Mouse (Mus musculus) spleen, postnatal 14 days (tissue): ENCODE measurements around the gene Mettl7a1.
"Not testable (repeated sequence)": the region's sequence is repeated elsewhere in the genome, so short reads cannot be mapped to it uniquely, and the experiment has no call there.

Experiments
- DNase-seq, 2 experiments: peaks; one replicate each; pipeline ENCODE4 v3.0.0; 2021 to 2022; ENCODE audit warnings: low spot score in 2 of 2

Gene Mettl7a1

GRCm38 (mm10) chr15:100304019-100304991, at the start of gene Mettl7a1:
Mettl7a1 (plus strand) TSS chr15:100304140.
- peak; percentile 46 to 65 for DNase-seq

- DNase-seq = no peak
Observed at GRCm38 (mm10) chr15:100256386-100256785, 47.6 kb upstream of the Mettl7a1 start.

GRCm38 (mm10) chr15:100257305-100257704, 46.6 kb upstream of the Mettl7a1 start:
- no peak for DNase-seq

DNA sequence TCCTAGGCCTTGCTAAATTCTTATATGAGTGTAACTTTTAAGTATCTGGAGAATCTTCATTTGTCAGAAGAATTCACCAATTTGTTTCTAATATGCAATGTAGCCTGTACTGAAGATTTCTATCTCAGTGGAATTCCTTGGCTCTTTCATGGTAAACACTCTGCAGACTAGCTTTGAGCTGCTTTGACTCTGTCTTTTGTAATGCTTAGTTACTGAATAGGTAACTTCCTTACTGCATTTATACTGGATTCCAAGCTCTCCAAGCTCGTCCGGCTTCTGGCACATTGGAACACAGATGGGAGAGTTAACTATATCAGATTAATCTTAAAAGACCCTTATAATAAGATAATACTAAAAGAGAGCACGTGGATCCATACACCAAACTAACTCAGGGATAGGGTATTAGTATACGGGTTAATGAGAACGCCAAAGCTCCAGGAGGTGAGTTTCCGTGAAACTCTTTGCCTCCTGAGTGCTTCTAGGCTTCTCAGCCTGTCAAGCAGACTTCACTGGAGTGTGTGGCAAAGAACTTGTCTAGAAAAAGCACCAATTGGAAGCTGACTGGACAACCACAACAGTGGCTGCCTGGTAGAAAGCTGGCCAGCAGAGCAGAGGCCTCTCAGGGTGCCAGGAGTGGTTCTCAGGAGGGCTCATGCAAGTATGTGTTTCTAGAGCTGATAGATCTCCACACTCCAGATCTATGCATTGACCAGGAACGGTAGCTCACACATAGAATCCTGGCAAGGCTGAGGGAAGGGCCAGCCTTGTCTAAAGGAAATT, 45.1 kb upstream of the Mettl7a1 start:
- no peak for DNase-seq

DNA sequence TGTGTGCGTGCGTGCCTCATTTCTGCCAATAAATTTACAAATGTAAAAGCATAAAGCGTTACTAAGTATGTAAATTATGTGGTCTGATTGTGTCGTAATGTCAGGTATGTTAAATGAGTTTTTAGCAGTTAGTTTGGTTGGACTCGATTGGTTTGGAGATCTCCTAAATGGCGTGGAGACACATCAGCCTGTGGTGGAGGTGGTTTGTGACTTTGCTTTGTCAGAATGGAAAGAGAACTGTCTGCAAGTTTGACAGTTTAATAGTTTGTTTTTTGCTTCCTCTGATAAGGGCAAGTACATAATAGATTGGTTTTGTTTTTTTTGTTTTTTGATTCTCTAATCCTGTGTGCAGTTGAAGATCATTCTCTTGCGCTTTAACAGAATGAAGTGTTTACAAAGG, 43.6 kb upstream of the Mettl7a1 start:
- not testable (repeated sequence) for DNase-seq

DNA sequence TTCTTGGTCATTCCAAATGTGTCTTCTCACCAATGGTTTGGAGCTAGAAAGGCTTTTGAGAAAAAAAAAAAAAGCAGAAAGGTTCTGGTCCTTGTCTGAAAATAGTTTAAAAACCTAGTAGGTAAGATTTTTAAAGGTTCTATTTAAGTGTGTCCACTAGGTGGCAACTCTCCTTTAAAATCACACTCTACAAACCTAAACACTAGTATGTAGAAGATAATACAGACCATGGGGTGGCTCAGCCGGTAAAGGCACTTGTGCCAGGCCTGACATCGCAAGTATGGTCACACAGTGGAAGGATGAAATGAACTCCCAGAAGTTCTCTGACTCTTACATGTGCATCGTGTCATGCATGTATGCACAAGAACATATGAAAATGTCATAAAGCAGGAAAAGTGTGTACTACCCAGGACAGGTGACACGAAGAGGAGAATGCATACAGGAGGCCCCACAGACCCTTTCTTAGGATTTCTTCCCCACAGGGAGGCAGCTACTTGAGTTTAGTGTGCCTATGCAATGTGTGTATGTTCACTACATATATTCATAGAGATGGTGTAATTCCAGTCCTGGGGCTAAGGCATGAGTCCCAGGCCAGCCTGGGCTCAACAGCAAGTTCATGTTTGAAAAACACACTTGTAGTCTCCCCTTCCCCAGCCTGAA, 40.6 kb upstream of the Mettl7a1 start:
- no peak for DNase-seq

DNA sequence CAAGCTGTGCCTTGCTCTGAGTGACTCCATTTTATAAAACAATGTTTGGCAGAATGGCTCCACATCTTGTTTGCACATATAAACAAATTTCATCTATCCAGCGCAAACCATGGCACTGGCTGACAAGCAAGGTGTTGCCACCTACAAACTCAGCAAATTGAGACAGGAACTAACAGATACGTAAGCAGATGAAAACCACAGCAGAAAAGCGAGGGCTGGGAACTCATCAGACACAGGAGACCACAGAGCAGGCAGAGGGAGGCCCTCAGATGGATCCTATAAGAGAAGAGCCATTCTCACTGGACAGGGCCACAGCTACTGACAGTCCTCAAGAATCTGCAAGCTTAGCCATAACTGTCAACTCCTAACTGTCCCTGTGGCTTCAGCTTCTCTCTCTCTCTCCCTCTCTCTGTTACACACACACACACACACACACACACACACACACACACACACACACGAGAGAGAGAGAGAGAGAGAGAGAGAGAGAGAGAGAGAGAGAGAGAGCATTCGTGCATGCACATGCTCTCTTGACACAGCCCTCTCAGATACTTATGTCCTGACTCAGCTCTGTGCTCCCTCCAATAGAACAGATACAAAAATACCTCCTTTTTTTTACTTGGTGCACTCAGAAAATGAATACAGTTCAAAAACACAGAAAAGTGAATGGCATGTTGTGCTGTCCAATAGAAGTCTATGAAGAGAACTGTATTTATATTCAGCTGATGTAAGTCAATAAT, 38.2 kb upstream of the Mettl7a1 start:
- no peak for DNase-seq

DNA sequence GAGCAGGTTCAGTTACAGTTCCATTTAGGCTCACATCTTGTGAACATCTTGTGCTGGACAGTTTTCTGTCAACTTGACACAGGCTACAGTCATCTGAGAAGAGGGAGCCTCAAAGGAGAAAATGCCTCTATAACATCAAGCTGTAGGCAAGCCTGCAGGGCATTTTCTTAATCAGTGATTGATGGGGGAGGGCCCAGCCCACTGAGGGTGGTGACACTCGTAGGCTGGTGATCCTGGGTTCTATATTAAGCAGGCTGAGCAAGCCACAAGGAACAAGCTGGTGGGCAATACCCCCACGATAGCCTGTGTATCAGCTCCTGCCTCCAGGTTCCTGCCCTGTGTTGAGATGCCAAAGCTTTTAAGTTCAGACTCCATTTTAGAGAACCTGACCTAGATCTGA, 35.0 kb upstream of the Mettl7a1 start:
- DNase-seq = no peak

DNA sequence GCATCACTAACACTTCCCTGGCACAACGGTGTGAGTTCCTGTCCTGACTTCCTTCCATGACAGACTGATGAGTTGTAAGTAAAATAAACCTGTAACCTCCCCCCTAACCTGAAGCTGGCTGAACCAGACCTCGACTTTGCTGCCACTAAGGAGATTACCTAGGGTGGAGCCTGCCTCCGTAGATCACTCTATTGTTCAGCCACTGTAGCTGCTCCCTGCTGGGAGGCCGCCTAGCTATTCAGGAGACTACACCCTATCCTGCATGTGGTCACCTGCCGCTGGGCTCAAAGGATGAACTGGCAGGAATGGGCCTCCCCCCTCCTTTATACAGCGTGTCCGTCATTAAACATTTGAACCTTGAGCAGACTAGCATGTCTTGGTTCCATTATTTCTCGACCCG, 34.2 kb upstream of the Mettl7a1 start:
- no peak for DNase-seq

- not testable (repeated sequence) for DNase-seq
Observed at GRCm38 (mm10) chr15:100270609-100271008, 33.3 kb upstream of the Mettl7a1 start.

DNA sequence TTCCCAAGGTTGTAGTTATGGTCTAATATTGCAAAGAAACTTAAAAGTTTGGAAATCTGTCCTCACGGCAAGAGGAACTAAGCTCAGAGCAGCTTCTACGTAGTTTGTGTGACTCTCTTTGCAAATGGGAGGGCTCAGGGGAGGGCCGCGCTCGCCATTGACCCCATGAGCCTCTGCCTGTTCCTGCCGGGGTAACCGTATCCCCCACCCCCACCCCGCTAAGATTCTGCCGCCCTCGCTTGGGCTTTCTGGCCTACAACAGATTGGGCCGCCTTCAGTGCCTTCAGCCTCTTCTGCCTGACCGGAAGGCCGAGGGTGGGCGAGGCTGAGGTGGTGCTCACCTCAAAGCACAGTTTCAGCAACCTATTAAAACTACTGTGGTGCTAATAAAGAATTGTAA, 32.5 kb upstream of the Mettl7a1 start:
- no peak for DNase-seq

DNA sequence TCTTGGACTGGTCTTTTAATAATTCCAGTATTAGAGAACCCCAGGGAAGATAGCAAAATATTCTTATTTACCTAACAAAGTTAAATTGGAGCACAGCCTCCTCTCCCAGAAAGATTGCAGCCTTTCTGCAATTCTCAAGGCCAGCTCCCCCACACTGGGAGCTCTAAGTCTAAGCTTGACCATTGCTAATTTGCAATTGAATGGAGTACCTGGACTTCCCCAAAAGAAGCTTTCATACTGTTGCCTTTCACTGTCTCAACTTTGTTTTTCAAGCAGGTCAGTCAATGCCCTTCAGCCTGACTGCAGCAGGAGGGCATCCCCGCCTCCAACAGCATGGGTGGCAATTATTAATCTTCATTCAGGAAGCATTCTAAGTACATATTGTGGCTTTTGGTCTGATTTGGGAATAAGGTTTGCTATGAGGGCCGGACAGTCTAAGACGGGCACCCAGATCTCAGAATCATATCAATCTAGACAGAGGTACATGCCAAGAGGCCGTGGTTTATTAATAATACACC, 30.1 kb upstream of the Mettl7a1 start:
- not testable (repeated sequence) for DNase-seq

DNA sequence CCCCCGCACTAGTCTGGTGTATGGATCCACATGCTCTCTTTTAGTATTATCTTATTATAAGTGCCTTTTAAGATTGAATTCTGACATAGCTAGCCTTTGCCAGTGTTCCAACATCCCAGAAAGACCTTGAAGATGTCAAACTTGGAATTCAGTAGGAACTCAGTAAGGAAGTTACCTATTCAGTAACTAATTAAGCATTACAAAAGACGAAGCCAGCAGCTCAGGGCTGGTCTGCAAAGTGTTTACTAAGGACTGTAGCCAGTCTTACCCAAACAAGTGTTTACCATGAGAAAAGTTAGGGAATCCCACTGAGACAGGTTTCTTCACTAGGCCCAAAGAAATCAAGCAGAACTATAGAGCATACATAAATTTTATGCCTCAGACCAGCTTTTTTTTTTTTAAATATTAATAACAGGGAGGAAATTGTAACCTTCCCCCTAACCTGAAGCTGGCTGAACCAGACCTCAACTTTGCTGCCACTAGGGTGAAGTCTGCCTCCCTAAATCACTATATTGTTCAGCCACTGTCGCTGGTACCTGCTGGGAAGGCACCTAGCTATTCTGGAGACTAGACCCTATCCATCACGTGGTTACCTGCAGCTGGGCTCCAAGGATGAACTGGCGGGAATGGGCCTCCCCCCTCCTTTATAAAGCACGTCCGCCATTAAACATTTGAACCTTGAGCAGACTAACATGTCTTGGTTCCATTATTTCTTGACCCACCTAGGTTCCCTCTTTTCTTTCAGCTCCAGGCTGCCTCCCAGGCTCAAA, 29.0 kb upstream of the Mettl7a1 start:
- no peak for DNase-seq

DNA sequence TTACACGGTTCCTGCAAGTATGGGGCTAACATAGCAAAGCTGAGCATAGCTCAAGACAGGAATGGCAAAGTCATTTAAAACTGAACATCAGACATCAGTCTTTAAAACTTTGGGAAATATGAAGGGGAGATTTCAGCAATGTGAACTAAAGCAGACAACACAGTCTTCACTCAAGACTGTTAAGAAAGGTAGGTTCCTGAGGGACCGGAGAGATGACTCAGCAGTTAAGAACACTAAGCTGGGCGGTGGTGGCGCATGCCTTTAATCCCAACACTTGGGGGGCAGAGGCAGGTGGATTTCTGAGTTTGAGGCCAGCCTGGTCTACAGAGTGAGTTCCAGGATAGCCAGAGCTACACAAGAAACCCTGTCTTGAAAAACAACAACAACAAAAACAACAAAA, 27.5 kb upstream of the Mettl7a1 start:
- no peak for DNase-seq

DNA sequence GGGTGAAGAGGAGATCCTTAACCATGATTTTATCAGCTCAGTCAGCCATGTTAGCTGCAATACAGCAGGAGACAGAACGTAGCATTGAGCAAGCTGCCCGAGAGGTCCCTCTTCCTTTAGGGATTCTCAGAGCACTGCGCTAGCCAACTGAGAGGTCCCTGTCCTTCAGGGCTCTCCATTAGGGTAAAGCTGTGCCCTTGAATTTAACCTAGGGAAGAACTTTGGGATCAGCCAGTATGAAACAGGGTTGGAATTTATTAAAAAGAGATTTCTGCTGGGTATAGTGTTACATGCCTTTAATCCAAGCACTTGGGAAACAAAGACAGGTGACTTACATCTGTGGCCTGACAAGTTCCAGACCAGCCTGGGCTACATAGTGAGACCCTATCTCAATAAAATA, 26.4 kb upstream of the Mettl7a1 start:
- no peak for DNase-seq

- no peak for DNase-seq
Observed at GRCm38 (mm10) chr15:100280626-100281025, 23.3 kb upstream of the Mettl7a1 start, which contains the start of gene Tmprss12. Tmprss12 (plus strand) TSS chr15:100280837.

DNA sequence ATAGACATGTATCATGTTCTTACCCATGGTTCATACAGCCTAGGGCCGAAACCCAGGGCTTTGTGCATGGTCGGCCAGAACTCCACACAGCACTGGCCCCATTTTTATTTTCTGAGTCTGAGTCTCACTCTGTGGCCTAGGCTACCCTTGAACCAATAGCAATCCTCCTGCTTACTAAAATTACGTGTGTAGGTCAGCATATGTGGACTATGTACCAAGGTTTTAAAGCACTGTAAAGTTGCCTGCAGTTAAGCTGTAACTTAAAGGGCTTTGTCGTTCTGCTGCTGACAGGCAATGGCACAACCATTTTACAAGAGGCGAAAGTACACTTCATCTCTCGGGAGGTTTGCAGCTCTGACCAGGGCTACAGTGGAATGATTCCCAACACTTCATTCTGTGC, 15.0 kb upstream of the Mettl7a1 start:
- no peak for DNase-seq

GRCm38 (mm10) chr15:100290858-100291257, 13.1 kb upstream of the Mettl7a1 start:
- no peak for DNase-seq

DNA sequence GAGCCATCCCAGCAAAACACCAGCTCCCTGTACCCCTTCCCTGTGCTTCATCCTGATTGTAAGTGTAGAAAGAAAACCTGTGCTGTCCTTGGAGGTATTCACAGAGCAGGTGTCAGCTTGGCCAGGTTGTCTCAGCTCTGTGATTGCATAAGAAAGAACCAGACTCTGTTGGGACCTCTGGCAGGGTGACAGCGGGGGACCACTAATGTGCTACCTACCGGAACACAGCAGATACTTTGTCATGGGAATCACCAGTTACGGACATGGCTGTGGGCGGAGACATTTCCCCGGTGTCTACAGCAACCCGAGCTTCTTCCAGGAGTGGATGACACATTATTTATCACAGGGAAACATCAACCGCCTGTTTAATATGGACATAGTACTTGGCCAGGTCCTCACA, 11.6 kb upstream of the Mettl7a1 start:
- no peak for DNase-seq

GRCm38 (mm10) chr15:100297856-100298255, 6.1 kb upstream of the Mettl7a1 start:
- DNase-seq = no peak
